ENCODE assay signal across 11 mouse cellular contexts in the genomic region with DNA sequence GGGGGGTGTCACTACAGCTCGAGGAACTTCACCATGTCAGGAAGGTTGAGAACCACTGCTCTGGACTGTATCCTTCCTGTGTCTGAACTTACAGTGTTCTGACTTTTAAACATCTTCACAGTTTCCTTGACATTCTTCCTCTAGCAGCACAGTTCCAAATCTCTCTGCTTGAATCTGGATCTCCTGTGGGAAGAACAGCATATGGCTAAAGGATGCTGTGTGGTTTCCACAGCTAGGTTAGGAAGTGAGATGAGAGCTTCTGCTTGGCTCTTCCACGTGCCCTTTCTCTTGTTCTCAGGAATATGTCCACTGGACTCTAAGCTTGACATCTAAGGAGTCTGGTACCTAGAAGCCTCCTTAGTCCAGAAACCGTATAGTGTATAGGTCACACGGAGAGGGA.
"Had no signal": no experiment of that assay in that cellular context is flagged by ENCODE, and none has a peak within 500 bp of the region (broad histone marks: within the 10 kb centered on the region; RNA-seq: fewer than 3 reads in every experiment).

No protein-coding gene starts in this region.

- H3K4me1 ChIP-seq: limb, embryonic 10.5 days had no signal

- H3K9me3 ChIP-seq: limb, embryonic 10.5 days; midbrain, embryonic 13.5 days had no signal

- H3K9ac ChIP-seq: midbrain, embryonic 13.5 days had no signal

- ATAC-seq: intestine, postnatal 0 days; lung, postnatal 0 days; midbrain, embryonic 13.5 days had no signal

- H3K4me3 ChIP-seq: limb, embryonic 10.5 days; midbrain, embryonic 13.5 days had no signal

- H3K36me3 ChIP-seq: limb, embryonic 10.5 days; midbrain, embryonic 13.5 days had no signal

- H3K27me3 ChIP-seq: midbrain, embryonic 13.5 days had no signal

- H3K27ac ChIP-seq: limb, embryonic 10.5 days; midbrain, embryonic 13.5 days; stomach, postnatal 0 days had no signal

- H3K4me2 ChIP-seq: midbrain, embryonic 13.5 days had no signal

- DNase-seq: kidney, adult 8-10 months; kidney, postnatal 25 days; lung, adult 2 months; lung, postnatal 36 days; right cerebral cortex, adult 18-20 months; right cerebral cortex, postnatal 25 days had no signal
